ENCODE assay signal across 13 mouse cellular contexts in the genomic region with DNA sequence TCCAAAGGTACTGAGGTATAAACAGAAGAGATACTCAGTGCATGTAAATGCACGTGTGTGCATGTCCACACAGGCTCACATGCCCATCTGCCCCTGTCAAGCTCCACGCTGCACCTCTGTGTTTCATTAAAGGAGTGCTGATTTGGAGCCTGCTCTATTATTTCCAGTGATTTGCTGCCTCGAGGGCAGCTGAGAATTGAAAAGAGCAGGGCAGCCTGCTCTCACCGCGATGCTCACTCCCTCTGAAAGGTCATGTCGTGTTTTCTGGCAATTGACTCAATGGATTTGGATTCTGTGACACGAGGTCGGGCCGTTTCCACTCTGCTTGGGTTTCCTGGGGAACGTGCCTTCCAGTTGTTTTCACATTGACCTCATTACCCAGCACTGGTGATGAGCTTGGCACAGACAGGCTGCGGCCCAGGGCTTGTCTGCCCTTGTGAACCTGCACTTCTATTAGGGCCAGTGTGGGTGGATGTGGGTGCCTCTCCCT.
A peak's percentile ranks its signal among the peaks of the same experiment; 100 is the strongest.
DNase-seq lines count a peak whose midpoint lies in the region; ATAC-seq and TF ChIP-seq lines count a peak whose summit lies in the region.
"Had no signal": no experiment of that assay in that cellular context is flagged by ENCODE, and none has a peak within 500 bp of the region (broad histone marks: within the 10 kb centered on the region; RNA-seq: fewer than 3 reads in every experiment).

No protein-coding gene starts in this region.

- 18% methylated on average over 11 of the region's 11 CpGs for WGBS in forebrain, embryonic 12.5 days
- 20% methylated on average over 11 of the region's 11 CpGs for WGBS in hindbrain, postnatal 0 days
- 13% methylated on average over 11 of the region's 11 CpGs for WGBS in neural tube, embryonic 14.5 days
- WGBS in liver, embryonic 11.5 days, result 62% methylated on average over 11 of the region's 11 CpGs

- H3K27me3 ChIP-seq in forebrain, embryonic 12.5 days, result no peaks in the 10 kb centered on the region
- H3K27me3 ChIP-seq in hindbrain, postnatal 0 days (ENCODE audit: insufficient read depth, low read length), result no peaks in the 10 kb centered on the region; the same call in 1 of the 2 replicates
- H3K27me3 ChIP-seq in neural tube, embryonic 14.5 days (ENCODE audit: control insufficient read depth, insufficient read depth, low read length), result no peaks in the 10 kb centered on the region
- H3K27me3 ChIP-seq in liver, embryonic 11.5 days (replicated peaks; ENCODE audit: control insufficient read depth, insufficient read depth, low read length), result no peaks in the 10 kb centered on the region
- H3K27me3 ChIP-seq: intestine, embryonic 15.5 days had no signal

- no peak for TF ChIP-seq CTCF in hindbrain, postnatal 0 days (IDR thresholded peaks at IDR 0.05; ENCODE audit: low read depth)

- H3K36me3 ChIP-seq in forebrain, embryonic 12.5 days (replicated peaks), result no peaks in the 10 kb centered on the region
- no peaks in the 10 kb centered on the region for H3K36me3 ChIP-seq in hindbrain, postnatal 0 days (ENCODE audit: insufficient read depth, low read length)
- H3K36me3 ChIP-seq in neural tube, embryonic 14.5 days (ENCODE audit: control insufficient read depth, insufficient read depth, low read length), result no peaks in the 10 kb centered on the region
- no peaks in the 10 kb centered on the region for H3K36me3 ChIP-seq in liver, embryonic 11.5 days (ENCODE audit: control insufficient read depth, insufficient read depth, low read length)
- H3K36me3 ChIP-seq: heart, embryonic 10.5 days; intestine, embryonic 15.5 days; limb, embryonic 15.5 days had no signal

- no peaks in the 10 kb centered on the region for H3K9me3 ChIP-seq in forebrain, embryonic 12.5 days
- H3K9me3 ChIP-seq in hindbrain, postnatal 0 days (ENCODE audit: low read length), result no peaks in the 10 kb centered on the region
- no peaks in the 10 kb centered on the region for H3K9me3 ChIP-seq in neural tube, embryonic 14.5 days (ENCODE audit: control insufficient read depth, low read length)
- no peaks in the 10 kb centered on the region for H3K9me3 ChIP-seq in liver, embryonic 11.5 days (ENCODE audit: control insufficient read depth, low read length)
- H3K9me3 ChIP-seq: heart, embryonic 10.5 days; intestine, embryonic 15.5 days; limb, embryonic 15.5 days had no signal

- no peak overlapping the region for H3K4me2 ChIP-seq in forebrain, embryonic 12.5 days
- no peak overlapping the region for H3K4me2 ChIP-seq in hindbrain, postnatal 0 days (ENCODE audit: low read depth, low read length)
- no peak overlapping the region for H3K4me2 ChIP-seq in neural tube, embryonic 14.5 days (ENCODE audit: low read depth, low read length)
- no peak overlapping the region for H3K4me2 ChIP-seq in liver, embryonic 11.5 days
- H3K4me2 ChIP-seq: intestine, embryonic 15.5 days; limb, embryonic 15.5 days had no signal

- no peak overlapping the region for H3K4me3 ChIP-seq in forebrain, embryonic 12.5 days (replicated peaks)
- no peak overlapping the region for H3K4me3 ChIP-seq in hindbrain, postnatal 0 days (ENCODE audit: low read length)
- no peak overlapping the region for H3K4me3 ChIP-seq in neural tube, embryonic 14.5 days (ENCODE audit: low read depth, low read length)
- no peak overlapping the region for H3K4me3 ChIP-seq in liver, embryonic 11.5 days (ENCODE audit: low read depth, low read length)
- H3K4me3 ChIP-seq: heart, embryonic 10.5 days; intestine, embryonic 15.5 days; limb, embryonic 15.5 days had no signal

- peaks cover 13% of the 10 kb centered on the region for H3K4me1 ChIP-seq in forebrain, embryonic 12.5 days
- peaks cover 7% of the 10 kb centered on the region; the same call in 1 of the 2 replicates for H3K4me1 ChIP-seq in hindbrain, postnatal 0 days (ENCODE audit: insufficient read depth, low read length)
- no peaks in the 10 kb centered on the region for H3K4me1 ChIP-seq in neural tube, embryonic 14.5 days (ENCODE audit: control insufficient read depth, insufficient read depth, low read length)
- no peaks in the 10 kb centered on the region for H3K4me1 ChIP-seq in liver, embryonic 11.5 days (replicated peaks; ENCODE audit: control insufficient read depth, insufficient read depth, low read length)
- H3K4me1 ChIP-seq: heart, embryonic 10.5 days; intestine, embryonic 15.5 days; limb, embryonic 15.5 days had no signal

- 0 out of 2 replicates have a peak overlapping the region, but pooled peaks have one; percentile 13 for H3K27ac ChIP-seq in forebrain, embryonic 12.5 days
- no peak overlapping the region for H3K27ac ChIP-seq in hindbrain, postnatal 0 days
- no peak overlapping the region for H3K27ac ChIP-seq in neural tube, embryonic 14.5 days (ENCODE audit: low read depth, low read length)
- H3K27ac ChIP-seq in liver, embryonic 11.5 days (ENCODE audit: low read depth, low read length), result no peak overlapping the region
- H3K27ac ChIP-seq: heart, embryonic 10.5 days; intestine, embryonic 15.5 days; limb, embryonic 15.5 days had no signal

- peak; percentile 10 to 21 for DNase-seq in cerebellum, postnatal 10 days
- peak; percentile 38 for DNase-seq in hindbrain, postnatal 0 days (ENCODE audit: low spot score)
- DNase-seq in urinary bladder, postnatal 4 days (ENCODE audit: low spot score in 2 of 2), result no peak
- DNase-seq in thymus, postnatal 0 days (ENCODE audit: low spot score), result no peak
- no peak for DNase-seq in liver, embryonic 11.5 days (ENCODE audit: low spot score)
- DNase-seq: layer of hippocampus, adult 9-11 months; lung, postnatal 36 days had no signal

- H3K9ac ChIP-seq in forebrain, embryonic 12.5 days, result no peak overlapping the region
- no peak overlapping the region for H3K9ac ChIP-seq in hindbrain, postnatal 0 days (replicated peaks; ENCODE audit: low read length)
- H3K9ac ChIP-seq in neural tube, embryonic 14.5 days (replicated peaks; ENCODE audit: low read depth, low read length), result no peak overlapping the region
- H3K9ac ChIP-seq in liver, embryonic 11.5 days (ENCODE audit: low read depth, low read length), result no peak overlapping the region
- H3K9ac ChIP-seq: intestine, embryonic 15.5 days; limb, embryonic 15.5 days had no signal

- ATAC-seq in cerebellum, adult (ENCODE audit: insufficient number of reproducible peaks, low FRiP score, low TSS enrichment), result no peak
- ATAC-seq in forebrain, embryonic 12.5 days (ENCODE audit: low FRiP score), result peak; percentile 67
- peak; percentile 53; the same call in 1 of the 2 replicates for ATAC-seq in hindbrain, postnatal 0 days
- ATAC-seq in neural tube, embryonic 14.5 days (ENCODE audit: low read depth), result peak; percentile 56; the same call in 1 of the 2 replicates
- no peak for ATAC-seq in liver, embryonic 11.5 days (replicated peaks; ENCODE audit: low FRiP score)
- ATAC-seq: intestine, embryonic 15.5 days had no signal

Comparison
In these comparisons a context has a peak if more than half of its experiments do, and no peak if none do; other contexts are left out.
1. DNase-seq: peak in cerebellum, postnatal 10 days (2 of 2) and hindbrain, postnatal 0 days (single experiment); none in urinary bladder, postnatal 4 days (0 of 2), thymus, postnatal 0 days (single experiment) and liver, embryonic 11.5 days (single experiment).
2. ATAC-seq: peak in forebrain, embryonic 12.5 days (single experiment), hindbrain, postnatal 0 days (single experiment) and neural tube, embryonic 14.5 days (single experiment); none in cerebellum, adult (single experiment) and liver, embryonic 11.5 days (single experiment).